Mouse (Mus musculus) erythroblast, adult 5-6 weeks (primary cell): Measurements from ENCODE around the gene Cdh22. TPM values are rescaled to one million over a fixed set of nuclear protein-coding genes. Genes with fewer than 3 reads are reported as not detected.

Experiments
- ATAC-seq: replicated peaks from 2 replicates; pipeline ENCODE4 v1.8.0; 2016; ENCODE audit warnings: moderate number of reproducible peaks, mild to moderate bottlenecking, moderate TSS enrichment, inconsistent platforms; ENCODE audit not compliant: poor library complexity, low FRiP score, severe bottlenecking
- total RNA-seq, 2 experiments: library from RNA; stranded (forward) in 1 of 2; stranded (reverse) in 1 of 2; fragments of 150-400 nt in 1 of 2; fragments of 200-764, 138-1000 nt in 1 of 2; gene quantifications; 2 replicates each; pipeline versions ENCODE4 v1.2.3 to v1.2.4; 2015 to 2017; ENCODE audit warnings: low replicate concordance in 2 of 2

Gene Cdh22
- total RNA-seq, 2 experiments from 2014 or later: not detected

DNA sequence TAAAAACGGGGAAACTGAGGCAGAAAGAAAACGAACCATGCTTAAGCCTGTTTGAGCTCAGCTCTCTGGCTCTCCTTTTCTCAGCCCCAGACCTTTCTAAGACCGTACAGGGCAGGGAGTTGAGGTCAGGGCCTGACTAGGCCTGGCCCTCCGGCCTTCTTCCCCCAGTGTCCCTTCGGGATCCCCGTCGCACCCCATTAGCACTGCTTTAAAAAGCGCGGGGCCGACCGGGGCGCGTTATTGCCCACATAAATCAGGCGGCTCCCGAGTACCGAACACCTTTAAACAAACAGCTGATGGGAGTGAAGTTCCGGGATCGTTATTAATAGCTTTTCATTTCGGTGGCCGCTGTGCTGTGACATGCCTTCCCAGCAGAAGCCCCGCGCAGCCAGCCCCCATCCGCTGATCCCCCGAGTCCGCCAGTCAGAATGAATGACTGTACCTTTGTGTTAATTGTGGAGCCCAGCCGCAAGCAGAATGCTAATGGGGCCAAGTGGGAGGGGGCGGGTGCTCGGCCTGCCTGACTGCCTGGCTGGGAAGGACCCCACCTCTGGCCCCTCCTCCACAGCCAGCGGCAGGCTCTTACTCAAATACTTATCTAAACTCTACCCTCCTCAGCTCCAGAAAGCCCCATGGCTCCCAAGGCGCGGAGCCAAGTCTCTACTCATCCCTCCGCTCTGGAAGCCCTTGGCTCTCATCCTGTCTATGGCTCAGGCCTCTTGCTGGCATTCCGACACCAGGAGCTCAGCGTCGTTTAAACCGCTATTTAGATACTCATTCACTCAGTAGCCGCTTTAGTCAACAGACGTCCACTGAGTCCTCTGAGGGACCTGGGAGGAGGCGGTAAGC, 19.3 kb downstream of the Cdh22 start:
- ATAC-seq: no peak

DNA sequence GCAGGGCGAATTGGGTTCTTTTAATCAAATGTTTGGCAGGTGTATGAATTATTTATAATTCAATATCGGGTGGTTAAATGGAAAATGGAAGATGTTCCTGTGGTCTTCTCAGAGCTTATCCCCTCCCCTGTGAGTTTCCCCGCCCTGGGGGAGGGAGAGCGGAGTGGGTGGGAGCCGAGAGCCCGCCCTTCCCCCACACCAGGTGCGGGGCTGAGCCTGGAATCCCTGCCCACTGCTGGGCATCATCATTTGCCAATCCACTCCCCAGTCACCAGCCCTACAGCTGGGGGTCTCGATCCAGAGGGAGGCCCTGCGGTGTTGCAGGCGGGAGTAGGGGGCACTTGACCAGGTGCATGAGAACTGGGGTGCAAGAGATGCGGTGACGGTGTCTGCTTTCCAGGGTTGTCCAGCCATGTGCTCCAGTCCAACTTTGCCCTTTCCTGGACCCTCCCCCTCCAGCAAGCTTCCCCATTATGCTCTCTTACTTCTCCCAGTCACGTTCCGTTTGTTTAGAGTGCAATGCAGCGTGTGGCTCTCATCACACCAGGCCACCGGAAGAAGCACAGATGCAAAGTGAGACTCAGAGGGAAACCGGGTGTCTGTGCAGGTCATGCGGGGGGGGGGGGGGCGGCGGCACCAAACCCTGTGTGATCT, 23.1 kb downstream of the Cdh22 start:
- no peak for ATAC-seq

DNA sequence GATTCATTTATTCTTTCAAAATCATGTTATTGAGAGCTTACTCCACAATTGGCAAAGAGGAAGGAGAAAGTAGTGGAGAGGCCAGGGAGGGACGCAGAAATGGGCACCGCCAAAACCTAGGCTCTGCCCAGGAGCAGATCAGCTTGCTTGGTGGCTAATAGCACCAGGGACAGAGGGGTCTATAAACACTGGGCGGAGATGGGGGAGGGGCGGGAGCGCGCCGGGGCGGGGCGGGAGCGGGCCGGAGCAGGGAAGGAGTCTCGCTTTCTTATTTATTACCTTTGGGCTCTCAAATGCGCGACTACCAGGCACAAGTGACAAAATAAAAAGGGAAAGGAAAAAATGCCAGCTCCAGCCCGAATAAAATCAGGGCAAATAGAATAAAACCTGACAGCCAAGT, 23.7 kb downstream of the Cdh22 start:
- no peak for ATAC-seq

GRCm38 (mm10) chr2:165207689-165208088, 27.0 kb downstream of the Cdh22 start:
- ATAC-seq: no peak

DNA sequence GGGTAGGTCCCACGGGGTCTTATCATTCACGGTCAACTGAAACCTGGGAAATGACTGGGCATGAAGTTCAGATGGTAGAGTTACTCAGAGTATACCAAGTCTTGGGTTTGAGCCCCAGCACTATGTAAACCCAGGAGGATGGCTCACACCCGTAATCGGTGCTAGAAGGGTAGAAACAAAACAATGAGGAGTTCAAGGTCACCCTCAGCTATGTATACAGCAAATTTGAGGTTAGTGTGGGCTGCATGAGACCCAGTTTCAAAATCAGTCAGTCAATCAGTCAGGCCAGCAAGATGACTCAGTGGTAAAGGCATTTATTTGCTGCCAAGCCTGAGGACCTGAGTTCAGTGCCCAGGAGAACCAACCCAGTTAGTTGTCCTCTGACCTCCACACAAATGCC, 27.6 kb downstream of the Cdh22 start:
- no peak for ATAC-seq

DNA sequence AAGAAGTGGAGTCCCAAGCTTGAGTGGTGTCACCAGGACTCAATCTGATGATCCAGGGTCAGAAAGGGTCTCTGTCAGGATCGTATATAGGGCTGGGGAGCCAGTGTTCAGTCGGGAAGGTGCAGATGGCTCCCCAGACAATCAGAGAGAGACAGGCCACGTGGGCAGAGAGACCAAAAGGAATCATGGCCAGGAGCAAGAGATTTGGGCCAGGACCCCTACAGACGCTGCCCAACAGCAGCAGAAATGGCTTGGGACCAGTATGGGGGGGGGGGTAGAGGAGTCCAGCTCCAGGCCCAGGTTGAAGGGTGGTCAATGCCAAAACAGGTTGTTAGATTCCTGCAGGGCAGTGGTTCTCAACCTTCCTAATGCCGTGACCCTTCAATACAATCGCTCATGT, 29.2 kb downstream of the Cdh22 start:
- ATAC-seq: no peak

DNA sequence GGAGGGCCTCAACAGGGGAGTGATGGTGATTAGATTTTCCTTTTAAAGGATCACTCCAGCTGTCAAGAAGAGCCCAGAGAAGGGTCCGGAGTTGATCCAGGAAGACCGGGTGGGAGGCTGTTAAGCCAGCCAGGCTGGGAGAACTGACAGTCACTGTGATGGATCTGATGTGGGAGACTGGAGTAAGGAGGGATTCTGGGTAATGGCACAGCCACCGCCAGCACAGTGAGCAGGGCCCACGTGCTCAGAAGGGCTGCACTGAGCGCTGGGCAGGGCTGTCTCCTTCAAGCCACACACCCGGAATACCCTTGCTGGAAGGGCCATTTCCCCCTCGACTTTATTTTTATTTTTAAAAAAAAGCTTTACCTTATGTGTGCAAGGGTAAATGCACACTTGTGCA, 29.7 kb downstream of the Cdh22 start:
- ATAC-seq: no peak

DNA sequence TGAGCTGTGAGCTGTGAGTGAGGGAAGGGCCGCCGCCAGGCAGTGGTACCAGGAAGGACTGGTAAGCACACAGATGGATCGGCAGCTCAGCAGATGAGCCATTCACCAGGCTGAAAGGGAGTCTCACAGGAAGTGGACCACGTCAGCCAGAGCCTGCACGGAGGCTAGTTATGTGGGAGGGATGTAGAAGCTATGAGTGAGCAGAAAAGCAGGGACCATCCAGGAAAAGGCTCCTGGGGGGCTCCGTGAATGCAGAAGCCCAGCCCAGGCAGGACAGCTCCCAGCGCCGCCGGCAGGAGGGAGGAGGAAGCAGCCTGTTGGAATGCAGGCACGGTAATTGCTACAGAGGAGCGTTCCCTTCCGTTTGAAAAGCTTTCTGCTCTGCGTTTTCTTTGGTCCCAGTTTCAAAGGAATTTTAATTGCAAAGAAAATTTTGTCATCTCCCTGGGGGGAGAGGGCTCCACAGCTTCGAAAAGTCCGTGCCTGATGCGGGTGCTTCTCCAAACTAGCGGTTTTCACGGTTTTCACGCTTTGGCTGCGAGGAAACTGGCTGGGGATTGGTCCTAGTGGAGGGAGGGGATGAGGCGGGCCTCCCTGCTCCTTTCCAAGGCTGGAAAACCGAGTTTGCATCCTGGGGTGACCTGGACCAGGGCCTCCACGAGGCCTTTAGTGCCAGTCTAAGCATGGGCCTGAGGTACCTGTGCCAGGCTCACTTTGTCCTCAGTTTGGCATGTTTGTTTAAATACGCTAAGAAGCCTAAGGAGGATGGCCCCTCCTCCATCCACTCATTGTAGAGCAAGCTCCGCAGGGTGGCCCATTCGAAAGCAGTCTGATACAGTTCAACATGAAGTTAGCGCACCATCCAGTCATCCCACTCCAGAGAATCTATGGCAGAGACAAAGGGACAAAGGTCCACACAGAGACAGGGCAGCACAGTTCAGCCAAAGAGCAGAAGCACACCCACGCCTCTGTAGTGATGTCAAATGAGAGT, 32.6 kb downstream of the Cdh22 start:
- ATAC-seq: no peak

- ATAC-seq: no peak
These were observed 37.1 kb downstream of the Cdh22 start for GRCm38 (mm10) chr2:165197546-165197945.

GRCm38 (mm10) chr2:165195411-165196182, 39.1 kb downstream of the Cdh22 start:
- ATAC-seq: no peak

- ATAC-seq: no peak
These were observed 43.2 kb downstream of the Cdh22 start for GRCm38 (mm10) chr2:165191483-165191882.

DNA sequence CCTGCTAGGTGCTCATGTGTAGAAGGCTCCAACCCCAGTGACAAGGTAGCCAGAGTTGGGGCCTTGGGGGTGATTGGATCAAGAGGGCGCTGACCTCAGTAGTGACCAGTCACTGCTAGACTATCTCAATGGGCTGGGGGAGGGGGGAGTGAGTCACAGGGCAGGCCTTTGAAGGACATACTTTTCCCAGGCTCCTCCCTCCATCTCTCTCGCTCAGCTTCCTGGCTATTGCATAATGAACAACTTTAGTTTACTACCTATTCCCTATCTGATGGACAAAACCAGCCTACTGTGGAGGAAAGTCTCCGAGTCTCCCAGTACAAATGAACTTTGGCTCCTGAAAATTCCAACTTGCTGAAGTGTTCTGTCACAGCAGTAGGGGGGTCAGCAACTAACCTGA, 45.1 kb downstream of the Cdh22 start:
- no peak for ATAC-seq

GRCm38 (mm10) chr2:165187648-165188380, 46.8 kb downstream of the Cdh22 start:
- ATAC-seq: no peak

GRCm38 (mm10) chr2:165184015-165184633, 50.5 kb downstream of the Cdh22 start:
- ATAC-seq: no peak

- ATAC-seq: no peak
These were observed 52.3 kb downstream of the Cdh22 start for GRCm38 (mm10) chr2:165182085-165182976.

GRCm38 (mm10) chr2:165179231-165179630, 55.4 kb downstream of the Cdh22 start:
- ATAC-seq: no peak

DNA sequence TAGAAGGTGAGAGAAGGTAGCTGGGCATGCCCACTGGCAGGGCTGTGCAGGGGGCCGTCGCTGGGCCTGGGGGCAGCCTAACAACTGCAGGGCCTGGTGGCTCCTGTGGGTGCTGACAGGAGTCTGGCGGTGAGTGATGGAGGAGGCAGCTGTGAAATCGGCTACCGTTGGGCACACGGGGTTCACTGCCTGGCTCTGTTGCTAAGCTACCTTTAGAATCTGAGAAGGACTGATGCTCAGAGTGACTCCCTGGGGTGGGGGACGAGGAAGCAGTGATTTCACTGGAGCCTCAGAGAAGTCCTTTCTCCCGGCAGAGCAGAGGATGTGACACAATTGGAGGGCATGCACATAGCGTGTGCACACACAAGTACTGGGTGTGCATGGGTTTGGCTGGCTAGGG, 57.7 kb downstream of the Cdh22 start:
- ATAC-seq: no peak
